Mouse (Mus musculus) heart, postnatal 0 days (tissue): Measurements from ENCODE around the gene Psmd11.

ENCODE experiments used
- CTCF ChIP-seq: IDR thresholded peaks from 2 replicates; pipeline ENCODE4 v1.5.1; 2016; ENCODE audit warnings: antibody characterized with exemption, control low read depth, low read depth
- EP300 ChIP-seq: IDR thresholded peaks from 2 replicates; pipeline ENCODE4 v1.6.1; 2016; ENCODE audit warnings: antibody characterized with exemption, low read depth

DNA sequence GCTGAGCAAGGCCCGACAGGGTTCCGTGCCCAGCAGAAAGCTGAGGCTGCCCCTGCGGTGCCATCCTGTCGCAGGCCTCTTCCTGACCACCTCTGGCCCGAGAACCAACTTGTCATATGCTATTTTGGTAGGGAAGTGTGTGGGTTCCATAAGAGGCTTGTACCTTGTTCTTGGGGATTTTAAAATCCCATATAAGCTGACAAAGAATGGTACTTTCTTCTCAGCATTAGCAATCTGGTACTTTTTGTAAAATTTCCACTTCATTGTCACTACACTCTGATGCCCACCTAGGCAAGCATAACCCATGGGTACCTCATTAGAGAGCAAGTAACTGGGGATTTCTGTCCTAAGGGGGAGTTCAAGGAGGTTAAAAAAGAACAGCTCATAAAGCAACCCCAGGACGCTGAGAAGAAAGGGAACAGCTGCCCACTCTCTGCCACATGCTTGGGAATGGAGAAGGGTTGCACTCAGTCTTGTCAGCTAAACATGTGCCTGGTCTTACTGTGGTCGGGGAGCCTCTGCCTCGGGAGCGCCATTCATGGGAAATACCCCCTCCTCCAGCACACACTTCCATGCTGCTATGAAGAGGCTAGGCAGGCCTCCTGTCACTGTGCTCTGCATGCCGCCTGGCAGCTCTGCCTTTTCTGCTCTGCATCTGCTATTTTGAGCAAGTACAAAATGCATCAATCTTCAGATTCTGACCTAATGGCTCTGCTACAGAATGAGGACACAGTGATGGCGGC is 70.1 kb downstream of the Psmd11 start:
- TF ChIP-seq CTCF: no peak
- TF ChIP-seq EP300: no peak
